Mouse (Mus musculus) monocyte, adult 5-6 weeks (primary cell): ENCODE data around the gene Spata18. TPM values are rescaled to one million over a fixed set of nuclear protein-coding genes. Genes with fewer than 3 reads are reported as not detected.
A peak's percentile ranks its signal among the peaks of the same experiment; 100 is the strongest.

ENCODE experiments used
- ATAC-seq: fragments of 153-309, 156-312 bp; replicated peaks from 2 replicates; pipeline ENCODE4 v1.8.0; 2017; ENCODE audit warnings: mild to moderate bottlenecking; ENCODE audit not compliant: low TSS enrichment, insufficient number of reproducible peaks, severe bottlenecking, poor library complexity, low FRiP score
- total RNA-seq: library from RNA; stranded (forward); fragments of 200-1000, 200-491, 200-594 nt; gene quantifications from 3 replicates; pipeline ENCODE4 v1.2.3, GENCODE M21; 2017

Spata18 gene
- total RNA-seq: 0.53 to 0.67 TPM in 2 of 3 replicates, not detected in the other

DNA sequence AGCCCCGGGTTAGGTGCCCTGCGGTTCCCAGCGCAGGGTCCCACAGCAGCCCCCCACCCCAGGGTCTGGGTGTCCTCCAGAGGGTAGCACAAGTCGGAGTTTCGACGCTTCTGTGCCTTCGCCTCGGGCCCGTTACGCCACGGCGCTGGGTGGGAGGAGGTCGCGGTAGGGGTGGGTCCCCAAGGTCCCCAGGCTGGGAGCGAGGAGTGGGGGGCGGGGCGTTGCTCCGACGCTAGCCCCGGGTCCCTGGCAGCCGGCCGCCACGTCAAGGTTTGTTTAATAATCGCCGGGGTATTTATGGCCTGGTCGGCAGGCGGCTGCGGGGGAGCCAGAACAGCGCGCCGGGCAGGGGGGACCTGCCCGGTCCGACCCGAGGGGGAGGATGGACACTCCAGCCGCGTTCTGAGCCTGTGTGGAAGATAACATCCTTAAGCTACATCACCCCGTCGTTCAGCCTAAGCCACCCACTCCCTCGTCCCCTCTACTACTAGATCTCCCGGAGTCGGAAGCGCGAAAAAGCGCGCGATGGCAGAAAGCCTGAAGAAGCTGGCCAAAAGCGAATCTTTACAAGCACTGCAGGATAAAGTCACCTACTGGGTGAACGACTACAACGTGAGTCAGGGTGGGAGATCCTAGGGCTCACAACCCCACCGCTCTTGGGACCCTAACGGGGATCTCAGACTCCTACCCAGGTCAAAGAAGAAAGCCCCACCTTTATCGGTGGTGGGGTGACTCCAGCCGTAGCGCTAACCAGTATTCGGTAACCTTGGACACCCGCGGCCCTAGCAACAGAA, at the start of gene Spata18:
TSS of gene Spata18 (plus strand) at position 319 of the 794 bp plus-strand sequence.
- ATAC-seq: no peak

DNA sequence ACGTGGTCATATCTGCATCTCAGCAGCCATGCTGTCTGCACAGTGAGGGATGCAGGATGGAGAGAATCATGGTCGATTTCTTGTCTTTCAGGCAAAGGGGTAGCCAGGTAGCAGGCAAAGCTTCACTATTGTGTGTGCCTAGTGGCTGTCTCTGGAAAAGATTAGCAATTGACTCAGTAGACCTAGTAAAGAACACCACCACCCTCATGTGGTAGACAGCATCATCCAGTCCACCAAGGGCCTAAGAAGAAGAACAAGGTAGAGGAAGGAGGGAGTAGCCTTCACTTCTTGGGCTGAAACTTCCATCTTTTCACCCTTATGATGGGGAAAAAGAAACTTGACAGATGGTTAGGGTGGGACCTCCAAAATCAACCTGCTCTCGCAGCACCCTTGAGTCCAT, 48.3 kb upstream of the Spata18 start:
- no peak for ATAC-seq

DNA sequence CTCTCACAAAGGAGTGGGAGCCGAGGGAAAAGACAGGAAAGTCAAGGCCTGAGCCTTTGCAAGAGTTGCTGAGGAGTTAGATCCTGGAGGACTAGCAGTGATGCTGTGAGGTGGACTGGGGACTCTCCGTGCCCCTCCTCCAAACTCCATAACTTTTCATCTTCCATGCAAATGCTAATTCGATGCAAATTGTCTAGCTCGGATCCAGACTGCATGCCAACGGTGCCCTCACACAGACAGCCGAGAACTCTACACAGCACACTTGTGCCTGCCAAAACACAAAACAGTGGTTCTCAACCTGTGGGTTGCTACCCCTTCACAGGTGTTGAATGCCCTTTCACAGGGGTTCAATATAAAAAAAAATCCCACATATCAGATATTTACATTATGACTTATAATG, 46.6 kb upstream of the Spata18 start:
- no peak for ATAC-seq

DNA sequence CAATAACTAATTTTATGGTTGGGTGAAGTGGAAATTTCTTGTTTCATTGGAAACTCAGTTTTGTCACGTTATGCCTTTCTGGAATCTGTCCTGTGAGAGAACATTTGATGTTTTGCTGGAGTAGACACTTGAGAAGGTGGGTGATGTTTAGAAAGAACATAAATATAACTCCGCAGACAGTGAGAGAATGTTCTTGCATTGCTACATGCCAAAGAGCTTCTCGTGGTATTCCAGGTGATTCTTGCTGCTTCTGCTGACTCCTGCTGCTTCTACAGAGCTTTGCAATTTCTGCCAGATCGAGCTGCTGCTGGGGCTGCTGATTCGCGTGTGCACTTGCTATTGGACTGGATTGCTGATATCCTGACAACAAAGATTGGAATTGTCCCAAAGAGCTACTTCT, 46.2 kb upstream of the Spata18 start:
- ATAC-seq: no peak

DNA sequence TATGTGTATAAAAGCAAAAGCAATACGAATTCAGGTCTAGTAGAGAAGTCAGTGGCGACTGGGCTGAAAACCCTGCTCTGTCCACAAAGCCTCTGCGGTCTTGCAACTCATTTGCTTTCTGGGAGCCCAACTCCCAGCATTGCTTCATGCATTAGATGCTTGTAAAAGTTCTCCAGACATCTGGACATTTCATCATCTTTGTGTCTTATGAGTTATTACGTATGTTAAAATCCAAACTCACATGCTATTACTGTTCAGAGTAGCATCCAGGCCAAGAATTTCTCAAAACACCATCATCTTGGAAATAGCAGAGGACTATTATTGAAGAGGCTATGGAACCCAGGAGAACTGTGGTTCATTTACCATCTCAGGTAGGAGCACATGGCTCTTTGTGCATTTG, 40.1 kb upstream of the Spata18 start:
- ATAC-seq: no peak

DNA sequence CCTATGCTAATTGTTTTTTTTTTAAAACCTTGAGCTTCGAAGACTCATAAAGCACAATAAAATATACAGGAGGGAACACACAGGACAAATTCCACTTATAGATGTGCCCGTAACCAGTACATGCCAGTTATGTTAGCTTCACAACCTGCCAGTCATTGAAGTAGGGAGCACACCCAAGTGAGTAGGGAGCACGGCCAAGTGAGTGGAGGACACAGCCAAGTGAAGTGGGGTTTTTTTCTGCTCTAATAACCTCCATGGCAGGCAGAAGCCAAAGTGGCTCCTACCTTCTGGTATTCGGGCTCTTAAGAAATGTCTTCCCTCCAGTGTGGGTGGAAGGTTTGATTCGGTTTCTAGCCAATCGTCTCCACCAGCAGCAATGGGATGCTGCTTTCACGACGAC, 37.9 kb upstream of the Spata18 start:
- no peak for ATAC-seq

DNA sequence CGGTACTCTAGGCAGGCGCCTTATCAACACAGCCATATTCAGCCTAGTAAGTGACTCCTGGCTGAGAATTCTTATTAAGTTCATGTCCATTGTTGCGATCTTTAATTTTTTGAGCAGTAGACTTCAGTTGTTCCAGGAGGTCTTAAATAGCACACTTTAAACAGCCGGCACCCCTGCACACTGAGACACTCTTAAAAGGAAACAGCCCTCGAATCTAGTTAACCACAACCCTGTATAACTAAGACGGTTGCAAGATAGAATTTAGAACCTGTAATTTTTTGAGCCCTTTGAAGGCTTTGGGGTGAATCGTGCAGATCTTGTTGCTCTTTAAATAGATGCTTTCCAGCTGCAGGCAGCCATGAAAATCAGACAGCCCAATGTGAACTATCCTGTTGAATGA, 36.0 kb upstream of the Spata18 start:
- no peak for ATAC-seq

DNA sequence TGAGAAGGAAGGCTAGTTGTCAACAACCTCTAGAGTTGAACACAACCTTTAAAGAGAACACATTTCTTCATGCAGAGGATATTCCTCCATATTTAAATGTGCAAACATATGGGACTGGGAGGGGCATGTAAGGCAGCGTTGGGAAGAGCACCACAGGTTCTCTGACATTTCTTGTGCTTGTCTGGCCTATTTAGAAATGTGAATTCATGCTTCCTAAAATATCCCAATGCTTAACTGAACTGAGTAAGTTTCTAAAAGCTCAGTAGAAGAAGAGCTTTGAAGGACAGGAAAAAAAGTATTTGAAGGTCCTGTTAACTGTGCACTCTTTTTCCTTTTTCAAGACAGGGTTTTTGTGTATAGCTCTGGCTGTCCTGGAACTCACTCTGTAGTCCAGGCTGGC, 32.2 kb upstream of the Spata18 start:
- no peak for ATAC-seq

DNA sequence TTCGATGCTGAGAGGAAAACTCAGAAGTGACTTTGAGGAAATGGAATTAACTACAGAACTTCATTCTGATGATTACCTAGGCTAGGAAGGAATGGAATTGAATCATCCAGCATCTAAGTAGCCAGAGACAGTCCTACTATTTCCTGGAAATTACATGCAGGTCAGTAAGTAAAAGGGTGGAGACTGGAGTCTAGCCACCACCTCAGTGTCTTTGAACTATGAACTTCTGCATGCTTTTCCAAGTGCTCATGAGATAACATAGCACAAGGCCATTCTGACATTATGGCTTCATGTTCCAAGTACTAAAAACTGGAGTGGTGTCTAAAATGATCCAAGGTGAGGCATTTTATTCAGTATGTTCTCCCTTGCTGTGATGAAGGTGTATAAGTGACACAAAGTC, 25.7 kb upstream of the Spata18 start:
- no peak for ATAC-seq

DNA sequence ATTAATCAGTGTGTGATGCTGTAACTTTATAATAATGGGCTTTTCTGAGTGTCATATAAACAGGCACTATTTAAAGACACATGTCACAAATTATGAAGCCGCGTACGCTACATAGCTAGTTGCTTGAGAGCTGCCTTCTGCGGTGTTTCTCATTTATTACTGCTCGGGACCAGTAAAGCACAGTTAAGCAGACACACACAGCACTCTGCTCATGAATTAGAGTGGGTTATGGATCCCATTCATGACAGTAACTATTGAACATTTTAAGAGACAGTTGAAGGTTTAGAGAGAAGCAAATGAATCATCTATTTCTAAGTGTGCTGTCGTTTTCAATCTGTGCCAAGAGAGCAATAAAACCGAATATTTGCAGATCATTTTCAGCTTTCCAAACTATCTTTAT, 24.3 kb upstream of the Spata18 start:
- ATAC-seq: no peak

DNA sequence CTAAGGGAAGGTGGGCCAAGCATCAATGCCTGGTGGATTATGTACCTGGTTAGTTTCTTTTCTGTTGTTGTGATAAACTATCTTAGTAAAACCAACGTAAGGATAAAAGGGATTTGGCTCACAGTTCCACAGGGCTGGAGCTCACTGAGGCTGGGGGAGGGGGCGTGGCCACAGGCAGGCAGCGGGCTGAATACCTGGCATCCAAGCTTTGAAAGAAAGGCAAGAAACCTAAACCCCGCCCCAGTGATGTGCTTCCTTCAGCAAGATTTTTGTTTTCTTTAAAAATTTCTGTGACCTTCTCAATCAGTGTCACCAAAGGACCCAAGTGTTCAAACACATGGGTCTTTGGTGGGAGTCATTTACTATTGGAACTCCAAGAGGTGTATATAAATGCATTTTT, 23.6 kb upstream of the Spata18 start:
- no peak for ATAC-seq

DNA sequence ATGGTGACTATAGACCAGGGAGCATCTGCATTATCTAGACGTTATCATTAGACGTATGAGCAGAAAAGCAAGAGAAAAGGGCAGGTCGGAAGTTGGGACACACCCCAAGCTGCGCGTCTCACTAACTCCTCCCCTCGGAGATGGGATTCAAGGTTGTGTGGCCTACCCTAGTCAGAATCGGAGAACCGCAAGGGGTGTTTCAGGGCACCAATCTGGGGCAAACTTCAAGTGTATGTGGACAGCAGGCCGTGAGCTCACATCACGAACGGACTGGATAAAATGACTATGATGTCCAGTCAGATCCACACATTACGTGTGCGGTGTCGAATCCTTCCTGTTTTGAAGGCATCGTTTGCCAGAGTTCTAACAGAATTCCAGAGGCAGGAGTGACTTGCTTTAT, 23.2 kb upstream of the Spata18 start:
- no peak for ATAC-seq

DNA sequence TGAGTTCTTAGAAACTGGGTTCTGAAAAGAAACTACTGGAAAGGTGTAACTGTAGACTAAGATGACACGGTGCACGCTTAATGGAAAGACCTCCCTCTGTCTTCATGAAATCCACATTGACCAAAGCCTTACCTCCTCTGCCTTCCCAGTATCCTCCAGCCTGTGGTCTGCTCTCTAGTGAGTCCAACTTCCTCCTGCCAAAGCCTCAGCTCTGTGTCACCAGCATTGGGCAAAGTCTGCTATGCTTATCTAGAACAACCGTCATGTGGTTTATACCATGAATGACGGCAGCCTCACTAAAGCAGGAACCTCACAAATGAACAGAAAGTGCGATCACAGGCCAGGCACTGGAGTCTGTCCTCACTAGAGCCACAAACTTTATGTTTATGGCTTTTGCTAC, 21.0 kb upstream of the Spata18 start:
- peak; percentile 57 for ATAC-seq

DNA sequence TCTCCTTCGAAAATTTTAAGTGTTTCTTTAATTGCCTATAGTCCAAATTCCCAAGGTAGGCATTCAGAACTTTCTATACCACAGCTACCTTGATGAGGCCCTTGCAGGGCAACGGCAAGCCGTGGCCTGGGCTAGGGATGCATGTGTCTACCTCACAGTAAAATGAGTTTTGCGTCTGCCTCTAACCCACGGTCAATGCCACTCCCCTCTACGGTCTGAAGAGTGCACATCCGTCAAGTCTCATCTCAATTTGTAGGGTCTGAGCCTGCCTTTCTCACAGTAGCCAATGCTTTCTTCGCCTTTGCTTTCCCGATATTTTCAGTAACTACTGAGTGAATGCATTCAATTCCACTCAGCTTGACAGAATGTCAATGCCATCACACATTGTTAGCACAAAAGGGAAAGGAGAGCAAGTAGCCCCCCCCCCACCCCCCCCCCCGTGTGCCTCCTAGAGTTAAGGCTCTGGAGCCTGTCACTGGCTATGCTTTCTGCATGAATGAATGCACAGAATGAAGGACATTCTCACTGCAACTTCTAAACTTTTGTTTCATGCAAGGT, 20.1 kb upstream of the Spata18 start:
- ATAC-seq: no peak

DNA sequence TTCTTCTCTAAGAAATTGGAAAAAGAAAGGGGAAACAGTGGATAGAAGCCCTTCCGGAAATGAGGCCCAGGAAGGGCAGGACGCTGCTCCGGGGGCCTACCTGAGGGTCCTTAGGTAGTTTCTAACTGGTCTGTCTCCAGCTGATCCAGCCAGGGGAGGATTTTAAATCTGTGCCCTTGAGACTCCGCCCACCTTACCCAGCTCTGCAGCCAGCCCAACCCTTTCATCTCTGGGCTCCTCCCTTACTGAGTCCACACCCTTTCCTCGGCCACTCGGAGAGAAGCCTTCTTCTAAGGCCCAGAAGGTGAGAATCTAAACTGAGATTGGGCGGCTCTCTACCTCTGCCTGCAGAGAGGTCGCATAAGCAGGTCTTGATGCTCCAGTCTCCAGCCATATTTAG, 18.9 kb upstream of the Spata18 start, which contains the start of gene Lrrc66:
TSS of gene Lrrc66 (minus strand) at position 236 of the 400 bp plus-strand sequence.
- ATAC-seq: no peak

DNA sequence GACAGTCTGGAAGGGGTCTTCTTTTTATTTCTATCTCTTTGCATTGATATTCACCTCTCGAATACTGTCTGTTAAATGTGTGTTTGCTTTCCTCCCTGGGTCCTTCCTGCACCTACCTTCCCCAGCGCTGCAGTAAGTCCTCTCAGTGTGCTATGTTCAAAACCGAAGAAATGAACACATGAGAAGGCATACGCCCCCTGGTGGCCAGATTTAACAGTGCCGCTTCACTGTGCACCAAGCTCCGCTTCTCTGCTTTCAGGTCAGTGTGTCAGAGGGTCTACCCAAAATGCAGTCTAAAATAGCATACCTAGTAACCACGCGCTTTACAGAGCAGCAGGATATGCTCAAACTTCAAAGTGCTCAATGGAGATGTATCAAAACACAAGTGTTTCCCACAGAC, 18.0 kb upstream of the Spata18 start:
- ATAC-seq: no peak

DNA sequence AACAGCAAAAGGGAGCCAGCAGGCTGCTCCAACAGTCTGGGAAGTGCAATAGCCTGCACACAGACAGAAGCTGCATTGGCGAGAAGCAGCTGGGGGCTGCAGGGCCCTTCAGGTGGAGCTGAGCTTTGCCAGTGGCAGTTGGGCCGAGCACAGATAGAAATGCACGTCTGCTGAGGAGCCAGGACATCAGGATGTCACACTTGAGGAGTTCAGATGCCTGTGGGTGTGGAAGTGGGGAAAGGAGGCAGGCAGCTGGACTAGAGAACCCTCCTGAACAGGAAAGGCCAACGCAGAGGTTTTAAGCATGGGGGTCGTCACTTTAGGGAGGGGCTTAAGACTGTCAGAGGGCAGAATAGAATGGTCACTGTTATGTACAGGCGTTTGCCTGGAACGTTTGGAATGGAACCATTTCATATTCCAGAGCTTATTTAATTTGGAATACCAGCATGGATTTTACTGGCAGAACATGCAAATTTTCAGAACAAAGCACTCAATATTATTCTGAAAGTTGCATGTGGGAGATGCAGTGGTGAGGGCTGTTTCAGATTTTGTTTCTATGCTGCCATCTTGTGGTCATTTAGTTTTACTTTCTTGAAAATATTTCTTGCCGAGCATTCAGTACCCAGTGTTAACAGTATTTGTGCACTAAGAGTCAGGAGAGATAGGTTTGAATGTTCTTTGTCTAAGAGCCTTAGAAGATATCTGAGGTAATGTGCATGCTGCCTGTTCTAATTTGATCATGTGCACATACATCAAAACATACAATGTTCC, 13.7 kb upstream of the Spata18 start:
- no peak for ATAC-seq

DNA sequence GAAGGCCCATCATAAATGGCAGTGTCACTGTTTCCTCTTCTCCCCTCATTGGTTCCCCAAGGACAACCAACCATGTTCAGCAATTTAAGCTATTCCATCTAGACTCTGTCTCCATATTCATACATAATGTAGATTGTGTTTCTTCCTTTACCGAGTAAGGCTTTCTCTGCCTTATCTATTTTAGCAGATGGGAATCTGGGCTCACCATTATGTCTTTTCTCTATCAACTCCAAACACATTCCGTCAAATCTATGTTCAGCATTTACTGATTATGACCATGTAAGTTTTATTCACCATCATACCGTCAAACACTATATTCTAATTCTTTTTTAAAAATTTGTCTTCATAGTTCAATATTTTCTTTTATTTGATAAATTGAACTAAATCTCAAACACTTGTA, 10.1 kb upstream of the Spata18 start:
- ATAC-seq: no peak

DNA sequence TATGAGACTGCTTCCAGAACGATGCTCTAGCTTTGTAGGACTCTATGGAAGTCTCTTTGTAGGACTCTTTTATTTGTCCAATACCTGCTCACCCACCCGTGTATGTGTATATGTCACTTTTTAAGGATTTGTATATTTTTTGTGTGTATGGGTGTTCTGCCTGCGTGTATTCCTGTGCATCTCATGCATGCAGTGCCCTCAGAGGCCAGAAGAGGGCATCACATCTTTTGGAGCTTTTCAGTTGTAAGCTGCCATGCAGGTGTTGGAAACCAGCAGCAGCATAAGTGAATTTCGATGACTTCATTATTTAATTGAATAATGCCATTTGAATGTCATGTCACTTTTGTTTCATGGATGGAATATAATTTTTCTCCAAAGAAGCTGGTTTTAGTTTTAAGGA, 9.1 kb upstream of the Spata18 start:
- no peak for ATAC-seq
